ENCODE assay signal across 8 mouse cellular contexts in genomic region chr5:33658664-33659050, GRCm38 (mm10). TPM values are rescaled to one million over a fixed set of nuclear protein-coding genes. Genes with fewer than 3 reads are reported as not detected.
DNase-seq lines count a peak whose midpoint lies in the region; ATAC-seq and TF ChIP-seq lines count a peak whose summit lies in the region.

No protein-coding gene starts in this region.

- H3K4me1 ChIP-seq in heart, adult 2 months (ENCODE audit: control insufficient read depth, insufficient read depth, low read length) = peaks cover 5% of the 10 kb centered on the region
- H3K4me1 ChIP-seq in E14TG2a.4 (replicated peaks; ENCODE audit: low read depth, low read length) = peaks cover 57% of the 10 kb centered on the region
- peaks cover 35% of the 10 kb centered on the region for H3K4me1 ChIP-seq in forebrain, embryonic 16.5 days (replicated peaks; ENCODE audit: control insufficient read depth, insufficient read depth, low read length)

- H3K9ac ChIP-seq in heart, adult 2 months (ENCODE audit: low read depth, low read length) = 0 out of 2 replicates have a peak overlapping the region, but pooled peaks have one; percentile 31
- H3K9ac ChIP-seq in forebrain, embryonic 16.5 days (replicated peaks; ENCODE audit: low read depth, low read length) = peak overlapping the region; percentile 59

- peak overlapping the region; percentile 100; the same call in 1 of the 2 replicates for H3K27ac ChIP-seq in heart, adult 2 months
- H3K27ac ChIP-seq in forebrain, embryonic 16.5 days (ENCODE audit: low read length) = no peak overlapping the region
- peak overlapping the region; percentile 93 for H3K27ac ChIP-seq in macrophage

- TF ChIP-seq EP300 in heart, adult 2 months (IDR thresholded peaks at IDR 0.05; ENCODE audit: insufficient read depth, low read depth, low read length) = no peak

- peak overlapping the region; percentile 71 for H3K4me3 ChIP-seq in heart, adult 2 months
- H3K4me3 ChIP-seq in E14TG2a.4 (replicated peaks; ENCODE audit: low read length) (peak overlapping the region; percentile 95), macrophage (ENCODE audit: inconsistent target) (peak overlapping the region; percentile 91)
- peak overlapping the region; percentile 82 for H3K4me3 ChIP-seq in forebrain, embryonic 16.5 days (replicated peaks; ENCODE audit: low read length)

- no peaks in the 10 kb centered on the region for H3K9me3 ChIP-seq in E14TG2a.4 (ENCODE audit: low read length)
- no peaks in the 10 kb centered on the region for H3K9me3 ChIP-seq in forebrain, embryonic 16.5 days (ENCODE audit: control insufficient read depth, low read length)

- TF ChIP-seq CTCF in heart, adult 2 months (IDR thresholded peaks at IDR 0.05) = no peak
- no peak for TF ChIP-seq CTCF in E14TG2a.4 (conservative IDR thresholded peaks at IDR 0.05; ENCODE audit: low read length)

- no peak for DNase-seq in heart, adult 2 months
- no peak for DNase-seq in heart, adult 11 months
- DNase-seq in cerebellum, postnatal 4 days (ENCODE audit: low spot score in 2 of 2) = no peak
- DNase-seq in ovary, postnatal 10 days (ENCODE audit: low spot score) = no peak
- no peak for DNase-seq in thymus, postnatal 25 days

- intact Hi-C loops in heart, adult 2 months (cut with DNase I) = loop anchor here (5.0 to 10.0 kb wide), 4 partner anchors 124 to 706 kb away; partner anchors contain the start of genes Fam193a, Letm1, Mxd4 and Nelfa

- no peaks in the 10 kb centered on the region for H3K79me2 ChIP-seq in heart, adult 2 months (replicated peaks; ENCODE audit: control insufficient read depth, insufficient read depth, low read length)
- H3K79me2 ChIP-seq in macrophage (ENCODE audit: inconsistent target) = peaks cover 60% of the 10 kb centered on the region

- WGBS in heart, adult 2 months = 1% methylated on average over 26 of the region's 26 CpGs
- 0% methylated on average over 26 of the region's 26 CpGs for WGBS in forebrain, embryonic 16.5 days
- WGBS in macrophage (ENCODE audit: missing documents) = under 1% methylated on average over 26 of the region's 26 CpGs

- 0 out of 2 replicates have a peak, but pooled peaks have one; percentile 1 for ATAC-seq in forebrain, embryonic 16.5 days

- H3K36me3 ChIP-seq in heart, adult 2 months (ENCODE audit: control insufficient read depth, insufficient read depth, low read length) = no peaks in the 10 kb centered on the region
- H3K36me3 ChIP-seq in E14TG2a.4 (ENCODE audit: insufficient read depth, low read length) (peaks cover 65% of the 10 kb centered on the region), macrophage (ENCODE audit: inconsistent target) (peaks cover 14% of the 10 kb centered on the region; the same call in 1 of the 2 replicates)
- H3K36me3 ChIP-seq in forebrain, embryonic 16.5 days (ENCODE audit: control insufficient read depth, insufficient read depth) = no peaks in the 10 kb centered on the region

- no peak for TF ChIP-seq POLR2A in heart, adult 2 months (IDR thresholded peaks at IDR 0.05; ENCODE audit: insufficient read depth, low read depth, low read length)

- H3K27me3 ChIP-seq in heart, adult 2 months (ENCODE audit: control insufficient read depth, insufficient read depth, low read length) = no peaks in the 10 kb centered on the region
- H3K27me3 ChIP-seq in E14TG2a.4 (ENCODE audit: insufficient read depth, low read length) = no peaks in the 10 kb centered on the region
- H3K27me3 ChIP-seq in forebrain, embryonic 16.5 days (replicated peaks; ENCODE audit: control insufficient read depth, insufficient read depth, low read length) = no peaks in the 10 kb centered on the region

- H3K4me2 ChIP-seq in forebrain, embryonic 16.5 days (ENCODE audit: low read length) = peak overlapping the region; percentile 78

RNA-seq across cellular contexts. Expression of gene Tmem129, which starts 0.4 kb away (rescaled TPM):
- 10 to 100 TPM; 19.3 to 21.8 TPM for total RNA-seq in heart, adult 2 months (2021)
- 40.1 and 49.0 TPM in 2 replicates for polyA plus RNA-seq in heart, adult 2 months (2012; rRNA removed)
- 35.4 and 39.1 TPM in 2 replicates for polyA plus RNA-seq in forebrain, embryonic 16.5 days (2015; fragmentation: Nextera tagmentation; extraction: Ambion mirVana)
- total RNA-seq in macrophage (2018; cell fraction: chromatin; rRNA removed) = 10 to 100 TPM in 6 of 26 experiments, 1 to 10 TPM in 17, under 1 TPM in 3; 0.38 to 15.4 (median 4.5) TPM
- 10 to 100 TPM in 23 of 26 experiments, 1 to 10 TPM in 3; 6.1 to 26.1 (median 18.1) TPM for total RNA-seq in macrophage (2018; cell fraction: cytosol; rRNA removed)
- 10 to 100 TPM in 13 of 26 experiments, 1 to 10 TPM in 13; 2.2 to 23.7 (median 10.7) TPM for total RNA-seq in macrophage (2018; cell fraction: nucleus; rRNA removed)
- polyA plus RNA-seq in macrophage (2018) = 11.7 to 18.8 TPM (median 18.6 TPM) in 3 replicates

RNA-seq across cellular contexts. Expression of gene Tacc3, which starts 0.7 kb away (rescaled TPM):
- total RNA-seq in heart, adult 2 months (2021) = 1 to 10 TPM; 1.4 to 3.1 TPM
- 1.8 and 2.6 TPM in 2 replicates for polyA plus RNA-seq in heart, adult 2 months (2012; rRNA removed)
- 71.9 and 85.2 TPM in 2 replicates for polyA plus RNA-seq in forebrain, embryonic 16.5 days (2015; fragmentation: Nextera tagmentation; extraction: Ambion mirVana)
- 10 to 100 TPM in 21 of 26 experiments, 1 to 10 TPM in 5; 4.8 to 40.4 (median 19.6) TPM for total RNA-seq in macrophage (2018; cell fraction: chromatin; rRNA removed)
- 10 to 100 TPM in 18 of 26 experiments, 1 to 10 TPM in 8; 7.4 to 14.6 (median 10.7) TPM for total RNA-seq in macrophage (2018; cell fraction: cytosol; rRNA removed)
- total RNA-seq in macrophage (2018; cell fraction: nucleus; rRNA removed) = 10 to 100 TPM in 21 of 26 experiments, 1 to 10 TPM in 5; 4.9 to 37.4 (median 13.4) TPM
- 6.1 to 26.7 TPM (median 22.0 TPM) in 3 replicates for polyA plus RNA-seq in macrophage (2018)

RNA-seq across cellular contexts. Expression of gene Slbp, which starts 6.3 kb away (rescaled TPM):
- 10 to 100 TPM; 10.6 to 12.7 TPM for total RNA-seq in heart, adult 2 months (2021)
- polyA plus RNA-seq in heart, adult 2 months (2012; rRNA removed) = 7.7 and 13.8 TPM in 2 replicates
- 126 and 130 TPM in 2 replicates for polyA plus RNA-seq in forebrain, embryonic 16.5 days (2015; fragmentation: Nextera tagmentation; extraction: Ambion mirVana)
- 100 to 1,000 TPM in 1 of 26 experiments, 10 to 100 TPM in 25; 24.7 to 108 (median 50.4) TPM for total RNA-seq in macrophage (2018; cell fraction: chromatin; rRNA removed)
- 10 to 100 TPM; 17.7 to 33.7 (median 28.1) TPM for total RNA-seq in macrophage (2018; cell fraction: cytosol; rRNA removed)
- 100 to 1,000 TPM in 1 of 26 experiments, 10 to 100 TPM in 25; 18.5 to 101 (median 36.5) TPM for total RNA-seq in macrophage (2018; cell fraction: nucleus; rRNA removed)
- polyA plus RNA-seq in macrophage (2018) = 28.4 to 65.1 TPM (median 34.0 TPM) in 3 replicates

RNA-seq across cellular contexts. Expression of gene Gm9903, which starts 28.9 kb away (rescaled TPM):
- 1 to 10 TPM; 1.0 to 1.1 TPM for total RNA-seq in heart, adult 2 months (2021)
- 2.1 and 2.5 TPM in 2 replicates for polyA plus RNA-seq in heart, adult 2 months (2012; rRNA removed)
- polyA plus RNA-seq in forebrain, embryonic 16.5 days (2015; fragmentation: Nextera tagmentation; extraction: Ambion mirVana) = 0.60 and 0.98 TPM in 2 replicates
- total RNA-seq in macrophage (2018; cell fraction: chromatin; rRNA removed) = 1 to 10 TPM in 13 of 26 experiments, under 1 TPM in 5, not detected in 8; 0.25 to 2.6 (median 1.5) TPM
- total RNA-seq in macrophage (2018; cell fraction: cytosol; rRNA removed) = under 1 TPM in 17 of 26 experiments, not detected in 9; 0.05 to 0.58 (median 0.14) TPM
- total RNA-seq in macrophage (2018; cell fraction: nucleus; rRNA removed) = 1 to 10 TPM in 12 of 26 experiments, under 1 TPM in 11, not detected in 3; 0.30 to 3.2 (median 1.2) TPM
- polyA plus RNA-seq in macrophage (2018) = 0.10 to 0.23 TPM in 2 of 3 replicates, not detected in the other

RNA-seq across cellular contexts. Expression of gene Fam53a, which starts 29.2 kb away (rescaled TPM):
- 10 to 100 TPM; 26.1 to 26.9 TPM for total RNA-seq in heart, adult 2 months (2021)
- 19.7 and 22.8 TPM in 2 replicates for polyA plus RNA-seq in heart, adult 2 months (2012; rRNA removed)
- 39.9 and 41.7 TPM in 2 replicates for polyA plus RNA-seq in forebrain, embryonic 16.5 days (2015; fragmentation: Nextera tagmentation; extraction: Ambion mirVana)
- total RNA-seq in macrophage (2018; cell fraction: chromatin; rRNA removed) = 10 to 100 TPM in 18 of 26 experiments, 1 to 10 TPM in 8; 2.3 to 36.5 (median 18.1) TPM
- 10 to 100 TPM in 23 of 26 experiments, 1 to 10 TPM in 3; 7.4 to 23.4 (median 20.1) TPM for total RNA-seq in macrophage (2018; cell fraction: cytosol; rRNA removed)
- total RNA-seq in macrophage (2018; cell fraction: nucleus; rRNA removed) = 10 to 100 TPM in 20 of 26 experiments, 1 to 10 TPM in 6; 5.0 to 28.3 (median 15.2) TPM
- polyA plus RNA-seq in macrophage (2018) = 9.3 to 21.4 TPM (median 18.9 TPM) in 3 replicates
